Mouse (Mus musculus): ENCODE results near the gene Atp5d.

The Atp5d gene

GRCm38 (mm10) chr10:80141243-80141642 is 2.8 kb downstream of the Atp5d start:
- peak; percentile 97 to 99 for DNase-seq

DNA sequence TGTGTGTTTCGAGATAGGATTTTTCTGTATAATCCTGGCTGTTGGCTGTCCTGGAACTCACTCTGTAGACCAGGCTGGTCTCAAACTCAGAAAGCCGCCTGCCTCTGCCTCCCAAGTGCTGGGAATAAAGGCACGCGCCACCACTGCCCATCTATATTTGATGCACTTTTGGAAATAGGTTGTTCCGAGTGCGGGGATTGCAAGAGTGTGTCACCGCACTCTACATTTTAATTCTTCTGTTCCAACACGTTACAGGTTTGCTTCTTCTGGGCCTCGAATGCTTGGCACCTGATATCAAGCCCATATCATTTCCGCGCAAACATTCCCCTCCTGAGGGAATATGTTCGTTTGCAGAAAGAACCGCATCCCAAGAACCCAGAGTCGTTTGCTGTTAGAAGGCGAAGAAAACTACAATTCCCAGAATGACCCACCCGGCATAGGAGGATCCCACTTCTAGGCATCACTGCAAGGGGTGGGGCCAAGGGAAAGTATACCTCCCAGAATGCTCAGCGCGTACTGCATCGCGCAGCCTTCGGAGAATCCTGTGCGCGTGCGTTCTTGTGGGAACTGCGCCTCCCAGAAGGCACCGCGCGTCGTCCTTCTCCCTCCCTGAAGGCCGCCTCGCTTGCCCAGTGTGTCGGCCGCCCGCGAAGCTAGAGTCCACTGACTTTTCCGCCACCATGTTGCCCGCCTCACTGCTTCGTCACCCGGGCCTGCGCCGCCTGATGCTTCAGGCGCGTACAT is 3.5 kb downstream of the Atp5d start:
- peak; percentile 96 to 98 for DNase-seq

DNA sequence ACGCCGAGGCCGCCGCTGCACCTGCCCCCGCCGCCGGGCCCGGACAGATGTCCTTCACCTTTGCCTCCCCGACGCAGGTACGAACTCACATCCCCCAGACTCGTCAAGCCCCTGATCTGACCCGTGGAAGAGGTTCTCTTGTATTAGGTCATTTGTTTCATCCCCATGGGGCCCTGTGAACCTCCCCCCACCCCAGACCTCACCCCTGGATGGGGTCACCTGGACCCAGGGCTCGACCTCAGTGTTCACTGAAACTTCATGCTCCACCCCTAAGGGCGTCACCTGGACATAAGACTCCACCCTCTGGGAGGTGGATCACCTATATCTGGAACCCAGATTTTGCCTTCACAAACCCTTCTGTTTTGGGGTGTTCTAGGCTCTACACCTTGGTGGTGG is 4.1 kb downstream of the Atp5d start:
- DNase-seq = no peak

DNA sequence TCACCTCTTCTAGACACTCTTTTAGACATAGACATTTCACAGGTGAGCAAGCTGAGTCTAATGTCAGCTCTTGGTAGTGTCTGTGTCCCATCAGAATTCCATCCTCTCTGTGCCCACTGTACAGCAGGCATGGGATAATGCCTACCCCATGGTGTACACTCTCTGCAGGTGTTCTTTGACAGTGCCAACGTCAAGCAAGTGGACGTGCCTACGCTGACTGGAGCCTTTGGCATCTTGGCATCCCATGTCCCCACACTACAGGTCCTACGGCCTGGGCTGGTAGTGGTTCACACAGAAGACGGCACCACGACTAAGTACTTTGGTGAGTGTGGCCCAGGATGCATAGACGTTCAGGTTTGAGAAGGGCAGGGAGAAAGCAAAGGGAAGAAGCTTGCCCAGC is 5.2 kb downstream of the Atp5d start:
- DNase-seq = no peak

DNA sequence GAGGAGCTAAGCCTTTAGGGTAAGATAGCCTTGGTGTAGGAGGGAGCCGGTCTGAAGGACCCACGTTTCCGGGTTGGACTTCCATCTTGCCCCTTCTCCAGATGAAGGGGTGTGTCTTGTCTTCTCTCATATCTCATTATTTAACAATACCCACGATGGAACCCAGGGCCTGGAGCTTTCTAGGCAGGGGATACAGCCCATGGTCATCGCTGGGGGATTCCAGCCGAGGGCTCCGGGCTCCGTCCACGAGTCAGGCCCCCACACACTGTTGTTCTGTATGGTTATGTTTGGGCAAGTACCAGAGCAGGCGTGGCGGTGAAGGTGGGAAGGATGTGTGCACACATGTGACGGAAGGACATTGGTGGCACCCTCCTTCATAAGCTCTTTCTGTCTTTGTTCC is 5.7 kb downstream of the Atp5d start:
- DNase-seq = no peak

GRCm38 (mm10) chr10:80144864-80145838 is 6.7 kb downstream of the Atp5d start:
- DNase-seq = peak; percentile 90 to 93

- peak; percentile 64 to 66 for DNase-seq
Observed at GRCm38 (mm10) chr10:80145896-80146295, 7.5 kb downstream of the Atp5d start.

DNA sequence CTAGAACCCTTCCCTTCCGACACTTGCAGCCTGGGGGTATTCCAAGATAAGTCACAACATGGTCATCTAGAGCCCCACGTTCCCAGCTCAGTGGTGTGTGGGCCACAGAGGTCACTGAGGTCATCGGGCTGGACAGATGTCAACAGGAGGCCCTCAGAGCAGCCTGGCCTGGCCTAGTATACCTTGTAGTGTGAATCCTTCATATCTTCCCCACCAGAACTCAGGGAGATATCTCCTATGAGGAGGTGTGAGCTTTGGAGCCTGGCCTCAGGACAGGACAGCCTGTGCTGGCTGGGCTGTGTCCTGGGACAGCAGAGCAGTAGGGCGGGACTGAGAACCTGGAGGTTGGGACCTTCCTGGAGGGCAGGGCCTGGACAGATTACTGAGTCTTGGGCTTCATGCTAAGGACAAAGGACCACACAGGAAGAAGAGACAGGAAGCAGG is 8.2 kb downstream of the Atp5d start:
- no peak for DNase-seq

- no peak for DNase-seq
Observed at GRCm38 (mm10) chr10:80147146-80147718, 8.8 kb downstream of the Atp5d start.

DNA sequence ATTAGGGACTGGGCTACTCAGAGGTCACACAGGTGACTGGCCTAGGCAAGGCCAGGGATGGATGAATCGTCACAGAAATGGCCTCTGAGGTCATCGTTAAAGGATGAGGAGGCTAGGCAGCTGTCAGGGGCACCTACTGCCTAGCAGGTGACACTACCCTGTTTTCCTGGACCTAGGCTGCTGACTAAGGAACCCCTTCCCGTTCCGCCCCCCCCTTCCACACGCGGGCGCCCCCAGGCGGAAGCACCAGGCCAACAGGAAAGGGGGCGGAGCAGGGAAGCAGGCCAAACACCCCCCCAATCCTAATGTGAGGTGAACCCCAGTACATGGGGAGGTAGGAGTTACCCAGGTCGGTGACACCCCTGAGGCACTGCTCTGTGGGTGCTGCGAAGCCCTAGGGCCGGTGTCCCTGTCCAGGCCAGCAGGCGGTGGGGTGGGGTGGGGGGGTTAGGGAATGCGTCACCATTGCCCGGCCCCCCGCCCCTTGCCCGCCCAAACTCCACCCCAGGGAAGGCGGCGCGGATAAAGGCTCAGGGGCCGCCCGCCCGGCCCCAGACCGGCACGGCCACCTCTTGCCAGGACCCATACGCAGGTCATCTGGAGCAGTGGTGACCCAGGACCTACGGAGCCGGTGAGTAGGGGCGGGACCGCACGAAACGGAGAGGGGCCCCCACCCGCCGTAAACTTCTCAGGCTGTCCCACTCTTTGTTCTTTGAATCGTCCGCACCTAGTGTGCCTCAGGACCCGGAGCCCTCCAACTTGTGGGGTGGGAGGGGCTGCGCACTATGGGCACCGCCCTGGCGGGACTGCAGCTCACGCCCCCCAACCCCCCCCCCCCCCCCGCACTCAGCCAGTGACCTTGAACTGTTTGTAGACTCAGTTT is 9.5 kb downstream of the Atp5d start, which contains the start of gene Midn:
Gene Midn, plus strand, starts transcription at position 554 of the 883 bp plus-strand sequence.
- DNase-seq = peak; percentile 86 to 87

GRCm38 (mm10) chr10:80148610-80149290 is 10.3 kb downstream of the Atp5d start:
- DNase-seq = peak; percentile 97 to 98

- peak; percentile 99 to 100 for DNase-seq
Observed at GRCm38 (mm10) chr10:80149291-80150225, 11.1 kb downstream of the Atp5d start.

- peak; percentile 86 for DNase-seq
Observed at GRCm38 (mm10) chr10:80150226-80151210, 12.1 kb downstream of the Atp5d start.

GRCm38 (mm10) chr10:80151211-80152034 is 13.0 kb downstream of the Atp5d start:
- DNase-seq = peak; percentile 78 to 82

DNA sequence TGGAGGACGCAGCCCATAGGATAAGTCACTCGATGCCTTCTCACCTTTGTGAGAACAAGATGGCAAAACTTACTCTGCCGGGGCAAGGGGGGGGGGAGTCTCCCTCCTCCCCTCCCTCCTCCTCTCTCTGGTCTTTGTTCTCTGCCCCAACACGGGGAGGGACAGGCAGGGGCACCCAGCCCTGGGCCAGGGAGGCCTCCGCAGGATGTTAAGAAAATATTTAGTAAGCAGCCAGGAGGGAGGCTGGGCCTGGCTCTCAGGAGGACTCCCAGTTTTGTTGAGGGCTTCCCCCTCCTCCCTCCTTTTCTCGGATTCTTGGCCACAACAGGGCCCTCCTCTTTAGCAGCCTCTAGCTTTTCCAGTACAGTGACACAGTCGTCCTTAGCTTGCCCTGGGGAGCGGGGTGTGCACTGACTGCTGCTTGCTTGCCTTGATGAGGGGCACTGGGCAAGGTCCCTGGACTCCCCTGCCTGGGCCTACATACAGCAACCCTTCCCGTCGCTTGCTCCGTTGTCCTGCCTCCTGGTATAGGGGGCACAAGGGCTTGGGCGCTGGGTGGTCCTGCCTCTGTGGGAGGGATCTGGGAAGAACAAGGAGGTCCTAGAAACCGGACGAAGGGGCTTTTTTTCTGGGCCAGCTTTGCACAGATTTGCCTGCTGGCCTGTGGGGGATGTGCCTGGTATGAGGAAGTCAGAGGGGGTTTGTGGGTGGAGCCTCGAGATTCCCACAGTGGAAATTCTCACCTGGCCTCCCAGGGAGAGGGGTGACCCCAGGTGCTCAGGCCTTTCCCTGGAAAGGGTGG is 13.8 kb downstream of the Atp5d start:
- peak; percentile 51 to 54 for DNase-seq

DNA sequence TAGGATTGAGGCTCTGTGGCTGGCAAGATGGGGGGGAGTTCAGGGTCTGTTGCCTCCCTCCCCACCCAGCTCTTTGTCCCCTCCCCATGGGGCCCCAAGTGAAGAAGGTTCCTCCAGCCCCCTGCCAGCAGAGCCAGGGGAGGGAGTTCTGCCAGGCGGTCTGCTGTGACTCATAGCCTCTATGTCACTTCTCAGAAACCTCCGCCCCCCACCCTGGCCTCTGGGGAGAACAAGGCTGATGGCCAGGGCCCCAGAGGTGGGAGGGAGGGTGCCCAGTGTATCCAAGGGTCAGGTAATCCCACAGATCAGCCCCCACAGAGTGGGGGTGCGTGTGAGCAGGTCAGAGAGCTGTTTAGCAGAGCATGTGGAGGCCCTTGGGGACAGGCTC is 14.4 kb downstream of the Atp5d start:
- peak; percentile 55 to 60 for DNase-seq

DNA sequence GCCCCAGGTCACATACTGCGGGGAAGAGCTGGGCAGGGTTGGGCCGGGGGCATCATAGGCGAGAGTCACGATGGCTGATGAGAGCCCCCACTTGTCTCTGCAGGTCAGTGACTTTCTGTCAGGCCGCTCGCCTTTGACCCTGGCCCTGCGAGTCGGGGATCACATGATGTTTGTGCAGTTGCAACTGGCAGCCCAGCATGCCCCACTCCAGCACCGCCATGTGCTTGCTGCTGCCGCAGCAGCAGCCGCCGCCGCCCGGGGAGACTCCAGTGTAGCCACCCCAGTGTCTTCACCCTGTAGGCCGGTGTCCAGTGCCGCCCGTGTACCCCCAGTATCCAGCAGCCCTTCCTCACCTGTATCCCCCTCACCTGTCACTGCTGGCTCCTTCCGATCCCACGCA is 15.3 kb downstream of the Atp5d start:
- no peak for DNase-seq

All from cerebellum, postnatal 10 days (tissue).